Mouse (Mus musculus) stomach, embryonic 14.5 days (tissue): ENCODE data around the gene Atp5d. TPM values are rescaled to one million over a fixed set of nuclear protein-coding genes. Genes with fewer than 3 reads are reported as not detected.

Experiments
- ATAC-seq: fragments of 200-750 bp; cut with Nextera tagmentation; 2 replicates; pipeline ENCODE4 v1.8.0; 2017; ENCODE audit warnings: low read depth, moderate TSS enrichment; ENCODE audit not compliant: insufficient number of reproducible peaks, insufficient read depth, low FRiP score
- H3K27ac ChIP-seq: fragments of 300-500 bp; sonication (generic); 2 replicates; pipeline ENCODE4 v1.5.1; 2014; ENCODE audit warnings: mild to moderate bottlenecking, low read length, moderate library complexity, mixed read lengths
- H3K27me3 ChIP-seq: fragments of 300-500 bp; sonication (generic); 2 replicates; pipeline ENCODE4 v1.6.1; 2014; ENCODE audit warnings: low read length, control low read depth, mixed read lengths; ENCODE audit not compliant: control insufficient read depth, insufficient read depth
- H3K36me3 ChIP-seq: fragments of 300-500 bp; sonication (generic); 2 replicates; pipeline ENCODE4 v1.6.1; 2014; ENCODE audit warnings: mild to moderate bottlenecking, control low read depth, low read length, moderate library complexity, mixed read lengths; ENCODE audit not compliant: control insufficient read depth, insufficient read depth
- H3K4me1 ChIP-seq: fragments of 300-500 bp; sonication (generic); 2 replicates; pipeline ENCODE4 v1.6.1; 2014; ENCODE audit warnings: low read length, control low read depth, mixed read lengths; ENCODE audit not compliant: control insufficient read depth, insufficient read depth
- H3K4me2 ChIP-seq: fragments of 300-500 bp; sonication (generic); replicated peaks from 2 replicates; pipeline ENCODE4 v1.6.1; 2014; ENCODE audit warnings: low read depth, low read length, control low read depth
- H3K4me3 ChIP-seq: fragments of 300-500 bp; sonication (generic); 2 replicates; pipeline ENCODE4 v1.5.1; 2014; ENCODE audit warnings: low read depth, low read length, control low read depth
- H3K9ac ChIP-seq: fragments of 300-500 bp; sonication (generic); replicated peaks from 2 replicates; pipeline ENCODE4 v1.6.1; 2014; ENCODE audit warnings: low read depth, mild to moderate bottlenecking, control low read depth, low read length, moderate library complexity, mixed read lengths
- H3K9me3 ChIP-seq: fragments of 300-500 bp; sonication (generic); 2 replicates; pipeline ENCODE4 v1.6.1; 2016; ENCODE audit warnings: low read depth, low read length, control low read depth; ENCODE audit not compliant: control insufficient read depth
- WGBS: fragments of 180-500 bp; shearing (Covaris S2); extraction: QIAGEN DNeasy Blood & Tissue Kit; methylation state at CpG from one replicate; pipeline ENCODE4 v1.1.7; 2014; 5-methylcytosine and 5-hydroxymethylcytosine counted together
- polyA plus RNA-seq: library from polyadenylated mRNA; unstranded; fragments of >200 nt; fragmentation: Nextera tagmentation; extraction: Ambion mirVana; gene quantifications from 2 replicates; pipeline ENCODE4 v1.2.1, GENCODE M21; 2014

The Atp5d gene
- polyA plus RNA-seq, 1 experiment from 2014 or later: 531 TPM

DNA sequence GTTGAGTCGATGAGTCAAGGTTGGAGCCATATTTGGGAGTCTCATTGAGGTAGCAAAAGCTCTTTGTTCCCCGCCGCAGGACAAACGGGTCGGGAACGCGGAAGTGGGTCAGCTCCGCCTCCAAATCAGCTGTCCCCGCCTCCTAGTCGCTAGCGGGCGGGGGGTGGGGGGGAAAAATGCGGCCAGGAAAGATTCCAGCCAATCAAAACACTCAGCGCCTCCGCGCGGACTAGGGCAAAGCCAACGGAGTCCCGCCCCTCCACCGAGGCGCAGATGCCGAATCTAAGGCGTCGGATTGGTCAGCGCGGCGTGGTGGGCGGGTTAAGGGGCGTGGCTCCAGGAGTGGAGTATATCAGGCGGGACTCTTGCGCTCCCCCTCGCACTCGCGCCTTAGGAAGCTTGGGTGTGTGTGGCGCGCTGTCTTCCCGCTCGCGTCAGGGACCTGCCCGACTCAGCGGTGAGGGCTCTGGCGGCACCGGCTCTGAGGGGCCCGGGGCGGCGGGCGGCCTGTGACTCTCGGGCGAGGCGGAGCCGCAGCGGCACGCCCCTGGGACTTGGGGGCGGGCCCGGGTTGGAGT lies 29.1 kb downstream of the Atp5d start:
- H3K36me3 ChIP-seq: peaks cover 26% of the 10 kb centered on the region

DNA sequence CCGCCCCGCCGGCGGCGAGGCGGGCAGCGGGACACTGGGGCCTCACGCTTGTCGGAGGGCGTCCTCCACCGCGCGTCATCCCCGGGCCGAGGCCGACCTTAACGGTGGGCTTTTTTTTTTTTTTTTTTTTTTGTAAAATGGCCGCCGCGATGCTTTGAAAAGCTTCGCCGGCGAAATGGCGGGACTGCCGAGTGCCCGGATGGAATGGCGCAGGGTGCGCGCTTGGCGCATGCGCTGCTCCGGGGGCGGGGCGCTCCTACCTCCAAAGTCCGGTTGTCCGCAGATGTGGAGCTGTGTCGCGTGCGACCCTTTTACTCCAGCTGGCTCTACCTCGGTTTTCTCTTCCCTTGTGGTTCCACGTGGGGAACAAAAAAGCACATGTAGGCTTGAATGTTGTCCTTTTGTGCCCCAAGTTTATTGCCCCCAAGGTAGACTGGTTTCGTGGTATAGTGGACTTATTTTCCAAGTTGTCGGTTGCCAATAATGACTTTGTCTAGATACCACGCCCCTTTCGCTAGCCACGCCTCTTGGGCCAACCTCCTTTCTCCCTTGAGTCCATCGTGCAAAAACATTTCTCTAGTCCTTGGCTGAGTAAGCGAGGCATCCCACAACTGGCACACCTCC lies 29.7 kb downstream of the Atp5d start:
- peak; percentile 20; the same call in 1 of the 2 replicates for ATAC-seq
- peak overlapping the region; percentile 100 for H3K27ac ChIP-seq
- WGBS: under 1% methylated on average over 43 of the region's 48 CpGs
- peak overlapping the region; percentile 88 for H3K4me3 ChIP-seq
- H3K36me3 ChIP-seq: peaks cover 26% of the 10 kb centered on the region
- no peaks in the 10 kb centered on the region for H3K9me3 ChIP-seq
- H3K27me3 ChIP-seq: no peaks in the 10 kb centered on the region
- peak overlapping the region; percentile 97 for H3K9ac ChIP-seq
- H3K4me2 ChIP-seq: peak overlapping the region; percentile 71
- H3K4me1 ChIP-seq: peaks cover 45% of the 10 kb centered on the region

More for the DNA sequence above, 29.1 kb downstream of the Atp5d start:
- H3K4me1 ChIP-seq: peaks cover 48% of the 10 kb centered on the region
- no peaks in the 10 kb centered on the region for H3K9me3 ChIP-seq
- H3K9ac ChIP-seq: peak overlapping the region; percentile 97
- no peaks in the 10 kb centered on the region for H3K27me3 ChIP-seq
- H3K4me3 ChIP-seq: peak overlapping the region; percentile 88
- peak overlapping the region; percentile 100 for H3K27ac ChIP-seq
- WGBS: under 1% methylated on average over 55 of the region's 55 CpGs
- H3K4me2 ChIP-seq: peak overlapping the region; percentile 71
- peak; percentile 88 for ATAC-seq

DNA sequence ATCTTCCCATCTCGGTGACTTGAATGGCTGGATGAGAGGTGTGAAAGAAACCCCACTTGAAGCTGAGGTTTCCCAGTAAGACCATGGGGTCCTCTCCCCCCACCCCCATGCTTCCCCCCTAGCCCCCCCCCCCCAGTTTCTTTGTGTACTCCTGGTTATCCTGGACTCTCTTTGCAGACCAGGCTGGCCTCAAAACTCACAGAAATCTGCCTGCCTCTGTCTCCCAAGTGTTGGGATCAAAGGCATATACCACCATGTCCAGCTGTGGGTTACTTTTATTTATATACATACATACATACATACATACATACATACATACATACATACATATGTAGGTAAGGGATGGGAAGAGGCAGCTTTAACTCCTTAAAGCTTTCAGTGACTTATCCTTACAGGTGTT lies 30.6 kb downstream of the Atp5d start:
- 63% methylated on average over 1 of the region's 1 CpGs for WGBS
- Histone ChIP-seq H3K4me3 (peak overlapping the region; percentile 88), H3K4me1 (peaks cover 40% of the 10 kb centered on the region), H3K9ac (peak overlapping the region; percentile 97; the same call in 1 of the 2 replicates), H3K27ac (peak overlapping the region; percentile 1; the same call in 1 of the 2 replicates), H3K27me3 (no peaks in the 10 kb centered on the region), H3K36me3 (peaks cover 26% of the 10 kb centered on the region), H3K9me3 (no peaks in the 10 kb centered on the region), H3K4me2 (peak overlapping the region; percentile 71)
- no peak for ATAC-seq

DNA sequence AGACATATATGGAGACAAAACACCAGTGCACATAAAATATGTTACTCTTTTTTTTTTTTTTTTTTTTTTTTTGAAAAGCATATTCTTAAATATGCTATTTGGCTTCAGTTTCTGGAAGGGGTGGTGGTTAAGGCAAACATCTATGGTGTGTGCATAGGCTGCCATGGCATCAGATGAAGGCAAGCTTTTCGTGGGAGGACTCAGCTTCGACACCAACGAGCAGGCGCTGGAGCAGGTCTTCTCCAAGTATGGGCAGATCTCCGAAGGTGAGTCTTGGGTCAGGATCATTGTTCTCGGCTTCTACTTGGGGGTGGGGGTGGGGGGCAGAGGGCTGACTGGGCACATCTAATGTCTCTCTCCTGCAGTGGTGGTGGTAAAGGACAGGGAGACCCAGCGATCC lies 31.2 kb downstream of the Atp5d start:
- Histone ChIP-seq H3K4me2 (no peak overlapping the region), H3K4me1 (peaks cover 35% of the 10 kb centered on the region), H3K27me3 (no peaks in the 10 kb centered on the region), H3K9ac (no peak overlapping the region), H3K27ac (no peak overlapping the region), H3K9me3 (no peaks in the 10 kb centered on the region), H3K4me3 (no peak overlapping the region), H3K36me3 (peaks cover 26% of the 10 kb centered on the region)
- no peak for ATAC-seq
- WGBS: 87% methylated on average over 7 of the region's 7 CpGs

DNA sequence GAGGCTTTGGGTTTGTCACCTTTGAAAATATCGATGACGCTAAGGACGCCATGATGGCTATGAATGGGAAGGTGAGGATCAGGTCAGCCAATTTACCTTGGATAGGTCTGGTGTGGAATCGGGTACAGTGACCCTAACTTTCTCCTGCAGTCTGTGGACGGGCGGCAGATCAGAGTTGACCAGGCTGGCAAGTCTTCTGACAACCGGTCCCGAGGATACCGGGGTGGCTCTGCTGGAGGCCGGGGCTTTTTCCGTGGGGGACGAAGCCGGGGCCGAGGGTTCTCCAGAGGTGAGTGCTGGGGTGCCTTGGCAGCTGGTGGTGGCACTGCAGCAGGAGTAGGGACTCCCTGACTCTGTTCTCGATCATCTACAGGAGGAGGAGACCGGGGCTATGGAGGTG lies 31.6 kb downstream of the Atp5d start:
- Histone ChIP-seq H3K4me1 (peaks cover 34% of the 10 kb centered on the region), H3K36me3 (peaks cover 26% of the 10 kb centered on the region), H3K4me2 (no peak overlapping the region), H3K27ac (no peak overlapping the region), H3K9ac (no peak overlapping the region), H3K4me3 (no peak overlapping the region), H3K9me3 (no peaks in the 10 kb centered on the region), H3K27me3 (no peaks in the 10 kb centered on the region)
- no peak for ATAC-seq
- WGBS: 94% methylated on average over 16 of the region's 16 CpGs

DNA sequence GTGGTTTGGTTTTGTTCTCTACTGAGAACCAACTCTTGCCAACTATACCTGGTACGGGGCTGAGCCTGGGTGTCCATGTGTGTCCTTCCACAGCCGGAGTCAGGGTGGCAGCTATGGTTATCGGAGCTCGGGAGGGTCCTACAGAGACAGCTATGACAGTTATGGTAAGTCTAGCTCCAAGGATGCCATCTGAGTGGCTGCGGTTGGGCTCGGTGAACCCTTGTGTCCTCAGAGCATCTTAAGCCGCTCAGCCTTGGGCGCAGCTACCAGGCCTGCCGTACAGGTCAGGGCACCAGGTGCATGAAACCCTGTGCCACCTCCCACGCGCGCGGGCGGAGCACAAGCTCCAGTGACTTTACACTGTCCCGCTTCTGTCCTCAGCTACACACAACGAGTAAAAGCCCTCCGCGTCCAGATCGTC lies 32.2 kb downstream of the Atp5d start:
- Histone ChIP-seq H3K4me2 (no peak overlapping the region), H3K27me3 (no peaks in the 10 kb centered on the region), H3K9ac (no peak overlapping the region), H3K4me3 (no peak overlapping the region), H3K9me3 (no peaks in the 10 kb centered on the region), H3K27ac (no peak overlapping the region), H3K36me3 (peaks cover 26% of the 10 kb centered on the region), H3K4me1 (peaks cover 30% of the 10 kb centered on the region)
- 95% methylated on average over 19 of the region's 19 CpGs for WGBS
- no peak for ATAC-seq

DNA sequence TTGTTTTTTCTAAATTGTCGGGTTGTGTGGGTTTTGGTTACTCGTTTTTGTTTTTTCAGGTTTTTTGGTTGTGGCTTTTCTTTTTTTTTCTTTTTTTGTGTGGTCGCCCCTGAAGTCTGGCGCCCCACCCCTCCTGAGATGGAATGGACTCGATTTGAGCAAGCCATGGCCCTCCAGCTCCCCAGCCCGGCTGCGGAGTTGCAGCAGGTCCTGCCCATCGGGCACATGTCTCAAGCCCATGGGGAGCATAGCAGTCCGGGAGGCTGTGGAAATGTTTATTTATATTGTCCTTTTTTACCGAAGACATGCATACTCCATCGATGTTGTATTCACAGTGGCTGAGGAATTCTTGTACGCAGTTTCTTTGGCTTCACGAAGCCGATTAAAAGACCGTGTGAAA lies 32.8 kb downstream of the Atp5d start:
- Histone ChIP-seq H3K4me1 (peaks cover 26% of the 10 kb centered on the region), H3K36me3 (peaks cover 26% of the 10 kb centered on the region), H3K4me3 (no peak overlapping the region), H3K4me2 (no peak overlapping the region), H3K27me3 (no peaks in the 10 kb centered on the region), H3K9ac (no peak overlapping the region), H3K27ac (no peak overlapping the region), H3K9me3 (no peaks in the 10 kb centered on the region)
- WGBS: 80% methylated on average over 15 of the region's 15 CpGs
- ATAC-seq: no peak

DNA sequence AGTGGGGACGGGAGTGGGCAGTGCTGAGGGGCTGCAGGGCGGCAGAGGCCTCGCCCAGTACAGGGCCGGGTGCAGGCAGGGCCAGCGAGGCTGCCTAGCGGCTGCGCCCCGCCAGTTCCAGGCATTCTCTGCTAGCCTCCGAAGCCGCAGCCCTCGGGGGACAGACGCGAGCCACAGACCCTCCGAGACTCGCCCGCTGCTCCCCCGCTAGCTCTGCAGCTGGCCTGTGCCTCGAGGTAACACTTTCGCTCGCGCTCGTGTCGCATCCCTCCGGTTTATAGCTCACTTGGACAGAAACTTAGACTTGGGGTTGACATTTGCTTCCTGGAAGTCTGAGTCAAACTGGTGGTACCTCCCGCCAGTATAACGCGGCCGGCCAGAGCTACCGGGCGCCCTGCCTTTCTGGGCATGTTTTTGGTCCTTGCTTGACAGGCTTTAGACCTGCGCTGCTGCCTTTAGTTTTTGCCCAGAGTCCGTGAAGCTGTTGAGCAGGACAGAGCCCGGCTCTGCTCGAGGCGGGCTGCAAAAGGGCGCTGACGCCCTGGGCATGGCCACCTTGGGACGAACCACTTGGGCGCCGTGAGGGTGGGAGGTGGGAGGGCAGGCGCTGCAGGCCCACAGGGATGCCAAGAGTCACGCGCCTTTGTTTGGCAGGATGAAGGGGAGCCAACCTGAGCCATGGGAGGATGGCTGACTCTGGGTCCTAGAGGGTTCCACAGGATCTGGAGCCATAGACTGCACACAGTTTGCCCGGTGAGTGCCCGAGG lies 33.5 kb downstream of the Atp5d start:
- no peak overlapping the region for H3K9ac ChIP-seq
- no peaks in the 10 kb centered on the region for H3K27me3 ChIP-seq
- WGBS: 83% methylated on average over 45 of the region's 45 CpGs
- H3K4me2 ChIP-seq: peak overlapping the region; percentile 50
- H3K9me3 ChIP-seq: no peaks in the 10 kb centered on the region
- peaks cover 21% of the 10 kb centered on the region for H3K4me1 ChIP-seq
- peak overlapping the region; percentile 85; the same call in 1 of the 2 replicates for H3K27ac ChIP-seq
- no peak overlapping the region for H3K4me3 ChIP-seq
- peaks cover 26% of the 10 kb centered on the region for H3K36me3 ChIP-seq
- no peak for ATAC-seq
